Mouse (Mus musculus) G1E (cell line): Measurements from ENCODE around the gene Pptc7. TPM values are rescaled to one million over a fixed set of nuclear protein-coding genes. Genes with fewer than 3 reads are reported as not detected.
A peak's percentile ranks its signal among the peaks of the same experiment; 100 is the strongest.

Experiments
- ATAC-seq: 2 replicates; pipeline ENCODE4 v1.8.0; 2016; ENCODE audit warnings: mild to moderate bottlenecking; ENCODE audit not compliant: insufficient number of reproducible peaks, poor library complexity, low FRiP score, severe bottlenecking; ENCODE audit errors: extremely low read depth
- DNase-seq: peaks from one replicate; pipeline ENCODE4 v3.0.0; 2012; ENCODE audit warnings: low spot score
- H3K27me3 ChIP-seq: 2 replicates; pipeline ENCODE4 v1.6.1; 2012; ENCODE audit warnings: mild to moderate bottlenecking, low read length, inconsistent platforms; ENCODE audit not compliant: insufficient read depth
- H3K36me3 ChIP-seq: replicated peaks from 2 replicates; pipeline ENCODE3; 2012; ENCODE audit warnings: mild to moderate bottlenecking, inconsistent platforms
- H3K4me1 ChIP-seq: 2 replicates; pipeline ENCODE4 v1.6.1; 2012; ENCODE audit warnings: low read depth, low read length, inconsistent platforms, mixed read lengths; ENCODE audit not compliant: insufficient read depth
- H3K4me3 ChIP-seq: 2 replicates; pipeline ENCODE4 v1.5.1; 2012; ENCODE audit warnings: low read depth, mild to moderate bottlenecking, inconsistent platforms, low read length, moderate library complexity, mixed read lengths
- H3K9me3 ChIP-seq: replicated peaks from 2 replicates; pipeline ENCODE4 v1.6.1; 2012; ENCODE audit warnings: inconsistent platforms
- CTCF ChIP-seq: IDR thresholded peaks from 2 replicates; pipeline ENCODE4 v1.5.1; 2012; ENCODE audit warnings: low read depth, low read length, inconsistent platforms, mixed read lengths
- GATA1 ChIP-seq: IDR thresholded peaks from 2 replicates; pipeline ENCODE4 v1.6.1; 2012; ENCODE audit warnings: borderline replicate concordance, low read length, inconsistent platforms, mixed read lengths
- GATA2 ChIP-seq: IDR thresholded peaks from 2 replicates; pipeline ENCODE4 v1.6.1; 2012; ENCODE audit warnings: low read depth, low read length, inconsistent platforms, borderline replicate concordance
- POLR2AphosphoS5 ChIP-seq: IDR thresholded peaks from 2 replicates; pipeline ENCODE4 v1.6.1; 2012; ENCODE audit warnings: low read depth, low read length, inconsistent platforms; ENCODE audit not compliant: insufficient replicate concordance
- TAL1 ChIP-seq: conservative IDR thresholded peaks from 2 replicates; pipeline ENCODE4 v1.6.1; 2012; ENCODE audit warnings: low read depth, low read length, inconsistent platforms, mixed read lengths
- polyA plus RNA-seq: library from polyadenylated mRNA; stranded (reverse); fragments of >175 nt; gene quantifications from 2 replicates; pipeline ENCODE4 v1.2.3, GENCODE M21; 2012
- total RNA-seq, 2 experiments: library from RNA; stranded (forward) in 1 of 2; stranded (reverse) in 1 of 2; fragments of 200-1000 nt in 1 of 2; fragments of >200 nt in 1 of 2; fragmentation: Nextera tagmentation in 1 of 2; gene quantifications; 2 replicates each; pipeline ENCODE4 v1.2.3; 2014 to 2017

Pptc7 gene
- total and polyA plus RNA-seq, 3 experiments = 10.6 to 16.7 (median 12.5) TPM

DNA sequence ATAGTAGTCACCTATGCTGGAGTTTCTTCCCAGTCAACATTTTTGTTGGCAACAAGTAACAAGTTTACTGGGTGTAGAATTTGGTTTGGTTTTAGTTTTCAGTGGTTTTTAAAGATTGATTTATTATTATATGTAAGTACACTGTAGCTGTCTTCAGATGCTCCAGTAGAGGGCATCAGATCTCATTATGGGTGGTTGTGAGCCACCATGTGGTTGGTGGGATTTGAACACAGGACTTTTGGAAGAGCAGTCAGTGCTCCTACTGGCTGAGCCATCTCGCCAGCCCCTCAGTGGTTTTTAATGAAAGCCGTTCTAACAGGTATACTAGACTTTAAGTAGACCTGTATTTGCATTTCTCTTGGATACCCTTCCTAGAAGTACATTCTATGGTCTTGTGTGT is 18.2 kb upstream of the Pptc7 start:
- Histone ChIP-seq H3K4me1 (peaks cover 66% of the 10 kb centered on the region), H3K9me3 (no peaks in the 10 kb centered on the region), H3K27me3 (no peaks in the 10 kb centered on the region), H3K4me3 (no peak overlapping the region), H3K36me3 (peaks cover 10% of the 10 kb centered on the region)
- ATAC-seq (no peak), DNase-seq (no peak)
- TF ChIP-seq GATA1 = no peak

DNA sequence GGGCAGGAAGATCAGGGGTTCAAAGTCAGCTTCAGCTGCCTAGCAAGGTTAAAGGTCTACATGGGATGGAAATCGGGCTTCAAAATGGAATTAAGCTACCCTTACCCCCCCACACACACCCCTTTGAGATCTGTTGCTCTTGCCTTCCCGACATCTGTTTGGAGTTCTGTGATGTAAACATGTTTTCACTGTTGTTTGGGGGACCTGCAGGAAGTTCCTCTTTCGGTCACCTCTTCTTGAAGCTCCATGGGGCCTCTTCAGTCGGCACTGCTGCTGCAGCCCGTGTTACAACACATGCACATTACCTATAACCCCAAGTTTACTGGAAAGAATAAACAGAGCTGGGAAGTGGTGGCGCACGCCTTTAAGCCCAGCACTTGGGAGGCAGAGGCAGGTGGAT is 17.0 kb upstream of the Pptc7 start:
- Histone ChIP-seq H3K36me3 (no peaks in the 10 kb centered on the region), H3K27me3 (no peaks in the 10 kb centered on the region), H3K9me3 (no peaks in the 10 kb centered on the region), H3K4me3 (no peak overlapping the region), H3K4me1 (peaks cover 55% of the 10 kb centered on the region)
- ATAC-seq = no peak
- DNase-seq = no peak
- no peak for TF ChIP-seq CTCF
- TF ChIP-seq GATA1 = no peak
- TF ChIP-seq POLR2AphosphoS5 = no peak
- no peak for TF ChIP-seq GATA2
- TF ChIP-seq TAL1 = no peak

DNA sequence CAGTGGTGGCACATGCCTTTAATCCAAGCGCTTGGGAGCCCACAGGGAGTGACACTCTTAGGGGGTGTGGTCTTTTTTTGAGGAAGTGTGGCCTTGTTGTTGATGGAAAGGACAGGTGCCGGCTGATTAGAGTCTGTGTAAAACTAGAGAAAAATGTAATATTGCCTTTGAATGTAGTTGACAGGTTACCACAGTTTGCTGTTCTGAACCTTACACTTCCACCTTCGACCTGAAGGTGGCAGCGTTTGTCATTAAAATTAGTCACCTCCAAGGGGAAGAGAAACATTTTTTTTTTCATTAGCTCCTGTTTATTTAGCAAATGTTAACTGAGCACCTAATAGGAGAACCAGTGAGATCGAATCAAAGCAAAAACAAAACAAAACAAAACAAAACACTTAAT is 16.3 kb upstream of the Pptc7 start:
- no peaks in the 10 kb centered on the region for H3K36me3 ChIP-seq
- H3K9me3 ChIP-seq = no peaks in the 10 kb centered on the region
- H3K4me1 ChIP-seq = peaks cover 48% of the 10 kb centered on the region
- peaks cover 3% of the 10 kb centered on the region; the same call in 1 of the 2 replicates for H3K27me3 ChIP-seq
- peak; percentile 27 for DNase-seq
- 0 out of 2 replicates have a peak, but pooled peaks have one; percentile 26 for TF ChIP-seq CTCF
- no peak for TF ChIP-seq TAL1
- ATAC-seq = no peak
- no peak overlapping the region for H3K4me3 ChIP-seq

DNA sequence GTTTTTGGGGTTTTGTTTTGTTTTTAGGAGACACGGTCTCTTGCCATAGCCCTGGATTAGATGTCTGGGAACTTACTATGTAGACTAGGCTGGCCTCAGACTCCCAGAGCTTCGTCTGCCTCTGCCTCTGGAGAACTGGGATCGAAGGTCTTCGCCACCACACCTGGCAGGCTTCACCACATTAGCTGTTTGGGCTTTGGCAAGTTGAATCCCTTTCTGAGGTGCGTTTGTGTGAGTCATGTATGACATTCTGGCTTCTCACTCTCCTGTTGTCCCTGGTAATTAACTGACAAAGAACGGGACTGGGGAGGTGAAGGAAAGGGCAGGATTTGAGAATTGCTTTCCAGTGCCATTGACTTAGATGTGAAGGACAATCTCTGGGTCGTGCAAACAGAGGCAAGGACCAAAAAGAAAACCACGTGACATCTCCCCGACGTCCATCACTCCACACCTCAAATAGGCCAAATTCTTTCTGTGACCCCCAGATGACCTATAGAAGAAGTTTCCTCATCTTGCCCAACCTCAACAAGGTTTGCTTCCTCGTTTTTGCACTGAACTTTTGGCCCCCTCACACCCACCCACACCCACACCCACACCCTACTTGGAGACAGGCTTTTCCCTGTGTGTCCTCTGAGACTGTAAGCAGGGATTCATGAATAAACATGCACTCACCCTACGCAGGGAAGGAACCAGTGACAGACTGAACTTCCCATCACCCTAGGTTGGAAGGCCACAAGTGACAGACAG is 15.1 kb upstream of the Pptc7 start:
- Histone ChIP-seq H3K4me1 (peaks cover 38% of the 10 kb centered on the region), H3K9me3 (no peaks in the 10 kb centered on the region), H3K36me3 (no peaks in the 10 kb centered on the region), H3K27me3 (peaks cover 5% of the 10 kb centered on the region; the same call in 1 of the 2 replicates), H3K4me3 (no peak overlapping the region)
- TF ChIP-seq GATA2 (no peak), CTCF (no peak), POLR2AphosphoS5 (no peak), GATA1 (no peak), TAL1 (no peak)
- ATAC-seq (no peak), DNase-seq (no peak)

DNA sequence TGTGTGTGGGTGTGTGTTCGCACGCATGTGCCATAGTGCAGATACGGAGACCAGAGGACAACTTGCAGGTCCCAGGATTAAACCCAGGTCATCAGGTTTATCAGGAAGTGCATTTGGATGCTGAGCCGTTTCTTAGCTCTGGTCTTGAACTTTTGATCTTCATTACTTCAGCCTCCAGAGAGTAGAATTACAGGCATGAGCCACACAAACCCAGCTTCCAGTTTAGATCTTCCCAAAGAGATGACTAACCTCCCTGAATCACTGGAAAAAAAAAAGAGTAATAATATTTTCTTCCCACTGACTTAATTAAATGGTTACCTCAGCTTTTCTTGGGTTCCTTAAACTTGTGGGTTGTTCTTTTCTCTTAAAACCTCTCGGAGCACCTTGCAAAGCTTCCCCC is 11.3 kb upstream of the Pptc7 start:
- H3K27me3 ChIP-seq = peaks cover 26% of the 10 kb centered on the region
- TF ChIP-seq GATA2 = no peak
- no peak for TF ChIP-seq POLR2AphosphoS5
- TF ChIP-seq TAL1 = no peak
- no peak for TF ChIP-seq CTCF
- TF ChIP-seq GATA1 = no peak
- H3K4me1 ChIP-seq = peaks cover 28% of the 10 kb centered on the region
- ATAC-seq = no peak
- no peaks in the 10 kb centered on the region for H3K36me3 ChIP-seq
- H3K9me3 ChIP-seq = no peaks in the 10 kb centered on the region
- H3K4me3 ChIP-seq = no peak overlapping the region
- DNase-seq = no peak

DNA sequence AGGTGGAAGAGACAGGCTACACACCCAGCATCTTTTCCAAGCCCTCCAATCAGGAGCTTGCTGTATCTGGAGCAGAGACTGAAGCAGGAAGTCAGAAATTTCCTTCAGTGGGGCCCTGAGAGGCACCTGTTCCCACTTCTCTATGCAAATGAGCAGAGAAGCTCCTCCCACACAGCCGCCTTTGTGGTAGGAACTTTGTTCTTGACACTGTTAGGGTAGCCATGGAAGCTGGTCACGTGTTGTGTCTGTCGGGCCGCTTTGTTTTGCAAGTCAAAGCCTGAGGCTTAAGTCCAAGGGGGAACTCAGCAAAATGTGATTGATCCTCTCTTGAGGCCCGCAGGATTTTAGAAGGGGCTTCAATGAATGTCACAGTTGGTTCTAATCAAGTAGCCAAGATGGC is 9.4 kb upstream of the Pptc7 start:
- Histone ChIP-seq H3K27me3 (peaks cover 31% of the 10 kb centered on the region), H3K9me3 (no peaks in the 10 kb centered on the region), H3K4me3 (no peak overlapping the region), H3K36me3 (no peaks in the 10 kb centered on the region), H3K4me1 (peaks cover 16% of the 10 kb centered on the region)
- DNase-seq = no peak
- no peak for ATAC-seq
- TF ChIP-seq GATA1 = no peak
- TF ChIP-seq TAL1 = no peak
- no peak for TF ChIP-seq GATA2
- TF ChIP-seq POLR2AphosphoS5 = no peak
- TF ChIP-seq CTCF = no peak

DNA sequence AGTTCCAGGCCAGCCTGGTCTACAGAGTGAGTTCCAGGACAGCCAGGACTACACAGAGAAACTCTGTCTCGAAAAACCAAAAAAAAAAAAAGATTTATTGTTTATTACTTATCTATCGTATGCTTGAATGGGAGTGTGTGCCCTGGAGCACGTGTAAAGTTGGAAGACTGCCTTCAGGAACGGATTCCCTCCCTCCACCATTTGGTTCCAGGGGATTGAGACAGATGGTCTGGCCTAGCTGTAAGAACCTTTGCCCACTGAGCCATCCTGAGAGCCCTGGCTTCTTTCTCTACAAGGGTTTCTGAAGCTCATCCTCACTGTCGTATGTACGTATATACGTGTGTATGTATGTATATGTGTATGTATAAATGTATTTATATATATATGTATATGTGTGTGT is 5.2 kb upstream of the Pptc7 start:
- ATAC-seq (no peak), DNase-seq (no peak)
- TF ChIP-seq TAL1 = no peak
- TF ChIP-seq GATA2 = no peak
- no peak for TF ChIP-seq GATA1
- TF ChIP-seq POLR2AphosphoS5 = no peak
- TF ChIP-seq CTCF = no peak
- Histone ChIP-seq H3K9me3 (no peaks in the 10 kb centered on the region), H3K27me3 (peaks cover 39% of the 10 kb centered on the region), H3K36me3 (no peaks in the 10 kb centered on the region), H3K4me3 (no peak overlapping the region), H3K4me1 (peaks cover 24% of the 10 kb centered on the region)
